Mouse (Mus musculus) right cerebral cortex, postnatal 14 days (tissue): ENCODE results near the gene Mif.
"Not testable (repeated sequence)": the region's sequence is repeated elsewhere in the genome, so short reads cannot be mapped to it uniquely, and the experiment has no call there.

Experiments used
- DNase-seq: peaks from one replicate; pipeline ENCODE4 v3.0.0; 2022

Gene Mif

GRCm38 (mm10) chr10:75859786-75860470 is at the start of gene Mif:
Mif (minus strand) TSS chr10:75860240.
- DNase-seq, result peak; percentile 84

GRCm38 (mm10) chr10:75906882-75907281 is 46.8 kb upstream of the Mif start:
- no peak for DNase-seq

DNA sequence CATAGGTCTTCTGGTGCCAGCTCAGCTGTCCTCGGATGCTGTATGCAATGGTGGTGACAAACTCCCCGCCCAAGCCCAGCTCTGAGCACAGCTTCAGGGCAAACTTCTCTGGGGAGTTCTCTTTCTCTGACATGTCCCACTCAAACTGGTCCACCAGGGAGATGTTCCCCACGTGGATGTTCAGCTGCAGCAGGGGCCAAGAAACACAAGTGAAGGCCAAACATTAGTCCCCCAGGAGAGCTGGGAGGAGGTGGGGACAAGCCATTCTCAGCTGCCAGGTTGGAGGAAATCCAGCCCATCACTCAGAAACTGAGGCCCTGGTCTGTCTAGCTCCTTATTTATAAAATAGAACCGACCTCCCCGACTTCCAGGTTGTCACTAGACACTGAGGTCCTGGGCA is 44.4 kb upstream of the Mif start:
- DNase-seq, result no peak

DNA sequence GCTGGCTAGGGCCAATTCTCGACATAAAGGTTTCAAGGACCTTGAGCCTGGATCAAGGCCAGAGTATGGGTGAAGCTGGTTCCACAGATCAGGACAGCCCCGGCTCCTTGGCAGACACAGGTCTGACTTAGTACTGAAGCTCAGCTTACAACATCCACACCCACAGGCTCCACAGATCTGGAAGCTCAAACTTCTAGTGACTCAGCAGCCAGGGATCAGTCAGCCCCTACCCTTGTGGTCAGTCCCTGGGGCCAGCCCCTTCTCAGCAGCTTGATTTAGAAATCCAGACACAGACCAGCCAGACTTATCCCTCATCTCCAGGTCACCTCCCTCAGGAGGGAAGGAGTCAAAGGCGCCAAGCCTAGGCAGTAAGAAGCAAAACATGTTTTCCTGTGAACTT is 38.8 kb upstream of the Mif start:
- no peak for DNase-seq

- DNase-seq, result no peak
These were observed 38.1 kb upstream of the Mif start for GRCm38 (mm10) chr10:75898039-75898564.

GRCm38 (mm10) chr10:75897373-75897772 is 37.3 kb upstream of the Mif start:
- DNase-seq, result peak; percentile 86

- DNase-seq, result no peak
These were observed 36.2 kb upstream of the Mif start for GRCm38 (mm10) chr10:75896208-75896607.

DNA sequence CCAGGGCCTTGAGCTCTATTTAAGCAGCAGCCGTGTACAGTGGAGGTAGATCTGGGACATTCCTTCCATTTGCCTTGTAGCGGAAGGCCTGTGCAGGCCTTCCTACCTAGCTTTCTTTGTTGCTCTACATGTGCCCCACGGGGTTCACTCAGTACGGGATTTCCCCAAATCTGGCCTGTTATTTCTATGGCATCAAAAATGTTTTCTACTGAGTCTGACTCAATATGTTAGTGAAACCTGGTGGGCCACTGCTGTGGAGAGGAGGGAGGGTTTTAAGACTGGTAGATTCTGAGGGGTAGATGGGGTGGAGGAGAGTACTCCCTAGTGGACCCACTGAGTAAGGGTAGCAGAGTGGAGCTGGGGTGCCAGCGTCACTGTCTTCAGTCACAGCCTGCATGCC is 35.7 kb upstream of the Mif start:
- DNase-seq, result no peak

DNA sequence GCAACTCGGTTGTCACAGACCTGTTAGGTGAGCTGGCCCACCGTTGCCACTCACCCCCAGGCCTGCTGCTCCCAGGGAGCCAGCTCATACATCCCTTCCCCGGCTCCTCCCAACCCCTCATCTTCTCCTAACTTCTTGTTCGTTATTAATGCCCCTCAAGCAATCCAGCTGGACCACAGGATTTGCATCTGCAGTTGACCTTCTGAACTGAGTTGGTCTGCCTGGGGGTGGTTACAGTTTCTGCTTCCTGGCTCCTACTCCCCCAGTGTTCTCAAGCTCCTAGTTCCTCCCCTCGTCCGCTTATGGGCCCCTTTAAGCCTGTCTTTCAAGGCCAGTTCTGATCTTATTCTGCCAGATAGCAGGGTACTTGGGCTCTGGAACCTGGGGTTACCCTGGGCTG is 34.6 kb upstream of the Mif start:
- DNase-seq, result no peak

GRCm38 (mm10) chr10:75893089-75893750 is 33.2 kb upstream of the Mif start, which contains the start of gene Derl3:
Derl3 (plus strand) TSS chr10:75893413.
- peak; percentile 94 for DNase-seq

GRCm38 (mm10) chr10:75889406-75890153 is 29.5 kb upstream of the Mif start:
- no peak for DNase-seq

GRCm38 (mm10) chr10:75887504-75887903 is 27.5 kb upstream of the Mif start:
- DNase-seq, result not testable (repeated sequence)

GRCm38 (mm10) chr10:75884742-75885141 is 24.7 kb upstream of the Mif start:
- DNase-seq, result no peak

DNA sequence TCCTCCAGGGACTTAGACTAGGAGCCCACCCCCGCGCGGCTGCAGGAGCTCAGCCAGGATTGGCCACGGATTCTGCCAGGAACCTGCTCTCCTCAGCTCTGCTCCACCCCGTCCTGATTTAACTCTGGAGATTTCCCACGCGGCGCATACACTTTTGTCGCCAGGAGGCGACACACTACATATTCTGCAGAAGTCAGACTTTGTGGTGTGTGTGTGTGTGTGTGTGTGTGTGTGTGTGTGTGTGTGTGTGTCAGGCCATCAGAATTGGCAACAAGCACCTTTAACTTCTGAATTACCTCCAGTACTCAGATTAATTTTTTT is 23.2 kb upstream of the Mif start:
- peak; percentile 82 for DNase-seq

DNA sequence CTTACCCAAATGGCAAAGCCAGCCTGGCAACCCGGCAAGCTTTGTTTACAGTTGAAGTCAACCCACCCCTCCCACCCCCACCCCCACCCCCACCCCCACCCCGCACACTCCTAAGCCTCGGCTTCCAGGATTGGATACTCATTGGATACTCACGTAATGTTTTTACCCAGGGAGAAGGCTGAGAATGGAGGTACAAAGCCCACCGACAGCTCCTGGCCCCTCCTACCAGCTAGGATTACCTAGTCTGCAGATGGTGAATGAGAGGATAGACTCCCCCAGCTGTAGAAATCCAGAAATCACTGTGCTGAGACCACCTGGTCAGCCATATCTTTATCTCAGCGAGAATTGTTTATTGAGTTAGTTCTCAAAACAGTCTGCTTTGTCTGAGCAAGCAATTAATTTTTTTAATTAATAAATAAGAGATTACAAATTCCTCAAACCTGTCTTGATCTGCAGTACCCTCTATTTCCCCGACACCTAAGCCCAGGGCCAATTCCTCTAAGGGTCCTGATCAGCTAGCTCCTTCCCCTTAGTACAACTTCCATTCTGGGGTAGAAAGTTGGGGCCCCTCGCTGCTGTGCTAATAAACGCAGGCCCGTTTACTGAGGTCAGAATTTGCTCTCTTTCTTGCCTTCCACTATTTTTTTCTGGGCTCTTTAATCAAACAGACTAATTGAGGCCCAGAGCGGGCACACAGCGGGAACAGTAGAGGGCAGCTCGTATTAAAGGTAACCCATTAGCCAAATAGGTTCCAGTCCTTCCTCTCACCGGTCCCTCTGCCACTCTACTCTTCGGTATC is 22.6 kb upstream of the Mif start:
- no peak for DNase-seq

GRCm38 (mm10) chr10:75881578-75882432 is 21.8 kb upstream of the Mif start:
- DNase-seq, result no peak

DNA sequence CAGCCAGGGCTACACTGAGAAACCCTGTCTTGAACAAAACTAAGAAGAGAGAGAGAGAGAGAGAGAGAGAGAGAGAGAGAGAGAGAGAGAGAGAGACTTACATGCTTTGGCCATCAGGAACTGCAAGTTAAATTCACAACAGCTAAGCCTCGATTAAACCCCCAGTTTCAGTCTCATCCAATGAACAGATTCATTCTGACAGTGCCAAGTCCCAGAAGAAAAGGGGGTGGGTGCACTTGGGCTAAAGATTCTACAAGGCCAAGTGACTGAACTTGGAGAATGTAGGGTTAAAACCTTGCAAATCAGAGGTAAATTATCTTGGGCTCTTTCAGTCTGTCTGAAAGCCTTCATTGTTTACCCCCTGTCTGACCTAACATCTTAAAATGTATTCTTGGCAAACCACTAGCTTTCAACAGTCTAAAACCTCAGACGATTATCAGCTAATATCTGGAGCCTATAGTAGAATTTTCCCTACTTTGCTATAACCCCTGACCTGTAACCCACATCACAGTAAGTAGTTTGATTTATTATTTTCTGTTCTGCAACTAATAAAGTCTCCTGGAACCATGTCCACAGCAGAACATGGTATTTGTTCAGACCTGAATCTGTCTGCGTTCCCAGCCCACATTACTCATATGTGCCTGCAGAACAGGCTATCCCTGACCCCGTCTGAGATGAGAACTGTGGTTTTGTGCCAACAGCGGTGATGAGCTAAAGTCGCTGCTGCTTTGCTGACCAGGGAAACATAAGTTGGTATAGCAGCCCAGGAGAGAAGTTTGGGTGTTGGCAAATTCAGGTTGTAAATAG is 20.9 kb upstream of the Mif start:
- DNase-seq, result no peak

GRCm38 (mm10) chr10:75880351-75880750 is 20.3 kb upstream of the Mif start:
- DNase-seq, result no peak

GRCm38 (mm10) chr10:75878836-75879235 is 18.8 kb upstream of the Mif start:
- no peak for DNase-seq

DNA sequence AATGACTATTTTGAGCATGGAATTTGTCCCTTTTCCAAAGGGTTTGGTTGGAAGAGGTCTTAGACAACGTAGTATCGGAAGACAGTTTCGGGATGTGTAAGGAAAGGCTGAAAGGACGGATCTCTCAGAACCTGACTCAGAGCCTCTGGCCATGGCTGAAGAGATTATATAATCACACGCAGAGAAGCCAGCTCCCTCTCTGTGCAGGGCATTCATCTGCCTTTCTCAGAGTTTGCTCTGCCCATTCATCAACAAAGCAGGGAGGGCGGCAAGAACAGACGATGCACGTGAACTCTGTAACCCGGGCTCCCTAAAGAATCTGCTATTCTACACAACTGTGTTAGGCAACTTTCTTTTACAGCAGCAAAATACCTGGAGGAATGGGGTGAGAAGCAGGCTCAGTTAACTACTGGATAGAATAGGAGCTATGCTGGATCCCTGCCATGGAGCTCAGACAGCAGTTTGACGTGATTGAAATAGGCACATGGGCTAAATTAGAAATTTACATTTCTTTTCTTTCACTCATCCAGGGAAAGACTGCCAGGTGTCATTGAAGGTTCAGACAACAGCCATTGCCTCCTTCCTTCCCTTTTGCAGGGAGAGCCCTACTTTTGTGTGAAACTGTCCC is 13.6 kb upstream of the Mif start:
- no peak for DNase-seq
